ENCODE assay signal across 8 mouse cellular contexts in genomic region chr9:57940349-57940794, GRCm38 (mm10). TPM values are rescaled to one million over a fixed set of nuclear protein-coding genes. Genes with fewer than 3 reads are reported as not detected.
A peak's percentile ranks its signal among the peaks of the same experiment; 100 is the strongest.
DNase-seq lines count a peak whose midpoint lies in the region; ATAC-seq and TF ChIP-seq lines count a peak whose summit lies in the region.

No protein-coding gene starts in this region.

- peaks cover 16% of the 10 kb centered on the region for H3K4me1 ChIP-seq in cortical plate, adult 2 months (ENCODE audit: control insufficient read depth, insufficient read depth, low read length)
- peaks cover 36% of the 10 kb centered on the region for H3K4me1 ChIP-seq in hindbrain, embryonic 12.5 days
- no peaks in the 10 kb centered on the region for H3K4me1 ChIP-seq in liver, embryonic 14.5 days (replicated peaks; ENCODE audit: control insufficient read depth in 2 of 2, insufficient read depth in 2 of 2, low read length in 1 of 2)
- H3K4me1 ChIP-seq in stomach, embryonic 15.5 days, result peaks cover 18% of the 10 kb centered on the region

- peak; percentile 71 for ATAC-seq in hindbrain, embryonic 12.5 days (ENCODE audit: low FRiP score)
- no peak for ATAC-seq in liver, embryonic 14.5 days (ENCODE audit: insufficient read depth)
- ATAC-seq in stomach, embryonic 15.5 days (ENCODE audit: insufficient read depth, low FRiP score, low read depth), result peak; percentile 9; the same call in 1 of the 2 replicates

- peak overlapping the region; percentile 98 for H3K27ac ChIP-seq in cortical plate, adult 2 months (ENCODE audit: insufficient read depth, low read length)
- peak overlapping the region; percentile 89 for H3K27ac ChIP-seq in hindbrain, embryonic 12.5 days
- H3K27ac ChIP-seq in liver, embryonic 14.5 days, result no peak overlapping the region
- no peak overlapping the region for H3K27ac ChIP-seq in stomach, embryonic 15.5 days

- no peak for TF ChIP-seq POLR2A in cortical plate, adult 2 months (IDR thresholded peaks at IDR 0.05; ENCODE audit: extremely low read depth, insufficient read depth, low read length)

- no peaks in the 10 kb centered on the region for H3K36me3 ChIP-seq in hindbrain, embryonic 12.5 days
- no peaks in the 10 kb centered on the region for H3K36me3 ChIP-seq in liver, embryonic 14.5 days (replicated peaks; ENCODE audit: control insufficient read depth, insufficient read depth, low read depth)
- H3K36me3 ChIP-seq in stomach, embryonic 15.5 days, result no peaks in the 10 kb centered on the region

- H3K9ac ChIP-seq in hindbrain, embryonic 12.5 days, result peak overlapping the region; percentile 75
- H3K9ac ChIP-seq in liver, embryonic 14.5 days (replicated peaks), result no peak overlapping the region
- peak overlapping the region; percentile 46 for H3K9ac ChIP-seq in stomach, embryonic 15.5 days

- peak overlapping the region; percentile 85 for H3K4me2 ChIP-seq in hindbrain, embryonic 12.5 days (replicated peaks)
- H3K4me2 ChIP-seq in liver, embryonic 14.5 days (ENCODE audit: low read depth), result peak overlapping the region; percentile 50
- peak overlapping the region; percentile 100 for H3K4me2 ChIP-seq in stomach, embryonic 15.5 days

- WGBS in hindbrain, embryonic 12.5 days, result under 1% methylated on average over 44 of the region's 44 CpGs
- WGBS in liver, embryonic 14.5 days (ENCODE audit: insufficient replicate concordance), result under 1% methylated on average over 44 of the region's 44 CpGs
- under 1% methylated on average over 44 of the region's 44 CpGs for WGBS in stomach, embryonic 15.5 days

- no peak for TF ChIP-seq EP300 in liver, embryonic 14.5 days (IDR thresholded peaks at IDR 0.05; ENCODE audit: low read depth)

- H3K9me3 ChIP-seq in hindbrain, embryonic 12.5 days (replicated peaks), result no peaks in the 10 kb centered on the region
- H3K9me3 ChIP-seq in liver, embryonic 14.5 days (ENCODE audit: control insufficient read depth, low read length), result no peaks in the 10 kb centered on the region
- no peaks in the 10 kb centered on the region for H3K9me3 ChIP-seq in stomach, embryonic 15.5 days

- H3K27me3 ChIP-seq in hindbrain, embryonic 12.5 days, result peaks cover 38% of the 10 kb centered on the region
- H3K27me3 ChIP-seq in liver, embryonic 14.5 days (ENCODE audit: control insufficient read depth, insufficient read depth, low read length), result peaks cover 46% of the 10 kb centered on the region
- peaks cover 51% of the 10 kb centered on the region for H3K27me3 ChIP-seq in stomach, embryonic 15.5 days (replicated peaks)

- no peak for TF ChIP-seq CTCF in cortical plate, adult 2 months (IDR thresholded peaks at IDR 0.05; ENCODE audit: extremely low read depth, insufficient read depth, low read length)
- no peak for TF ChIP-seq CTCF in liver, embryonic 14.5 days (IDR thresholded peaks at IDR 0.05; ENCODE audit: low read depth)

- H3K4me3 ChIP-seq in cortical plate, adult 2 months (ENCODE audit: insufficient read depth, low read length), result peak overlapping the region; percentile 98
- peak overlapping the region; percentile 77 for H3K4me3 ChIP-seq in hindbrain, embryonic 12.5 days
- H3K4me3 ChIP-seq in liver, embryonic 14.5 days (ENCODE audit: insufficient read depth in 1 of 2, low read depth in 2 of 2, low read length in 2 of 2), result peak overlapping the region; percentile 37 to 43
- peak overlapping the region; percentile 74 for H3K4me3 ChIP-seq in stomach, embryonic 15.5 days (replicated peaks)

- DNase-seq in layer of hippocampus, adult 11-12 months (ENCODE audit: low spot score), result peak; percentile 45
- no peak for DNase-seq in layer of hippocampus, adult 9-10 months (ENCODE audit: low spot score)
- peak; percentile 5 for DNase-seq in NIH3T3 (ENCODE audit: low read depth)
- no peak for DNase-seq in liver, embryonic 14.5 days (ENCODE audit: low read depth in 3 of 3, low spot score in 3 of 3)
- DNase-seq in left cerebral cortex, adult 11 months (ENCODE audit: low spot score), result no peak

RNA-seq across cellular contexts. Expression of gene Sema7a, which starts 0.5 kb away (rescaled TPM):
- 147 and 154 TPM in 2 replicates for polyA plus RNA-seq in cortical plate, adult 2 months (2012; rRNA removed)
- 1.0 and 1.7 TPM in 2 replicates for polyA plus RNA-seq in hindbrain, embryonic 12.5 days (2016; fragmentation: Nextera tagmentation; extraction: Ambion mirVana)
- 0.08 and 0.14 TPM in 2 replicates for polyA plus RNA-seq in liver, embryonic 14.5 days (2012; rRNA removed)
- not detected in 2 replicates for polyA plus RNA-seq in liver, embryonic 14.5 days (2014; fragmentation: Nextera tagmentation; extraction: Ambion mirVana)
- 0.57 and 0.71 TPM in 2 replicates for polyA plus RNA-seq in stomach, embryonic 15.5 days (2015; fragmentation: Nextera tagmentation; extraction: Ambion mirVana)

RNA-seq across cellular contexts. Expression of gene Ubl7, which starts 29.6 kb away (rescaled TPM):
- polyA plus RNA-seq in cortical plate, adult 2 months (2012; rRNA removed), result 144 and 145 TPM in 2 replicates
- polyA plus RNA-seq in hindbrain, embryonic 12.5 days (2016; fragmentation: Nextera tagmentation; extraction: Ambion mirVana), result 143 and 144 TPM in 2 replicates
- polyA plus RNA-seq in liver, embryonic 14.5 days (2012; rRNA removed), result 25.4 and 35.6 TPM in 2 replicates
- polyA plus RNA-seq in liver, embryonic 14.5 days (2014; fragmentation: Nextera tagmentation; extraction: Ambion mirVana), result 44.8 and 46.6 TPM in 2 replicates
- polyA plus RNA-seq in stomach, embryonic 15.5 days (2015; fragmentation: Nextera tagmentation; extraction: Ambion mirVana), result 85.4 and 92.0 TPM in 2 replicates

Comparison
In these comparisons a context has a peak if more than half of its experiments do, and no peak if none do; other contexts are left out.
1. DNase-seq: peak in layer of hippocampus, adult 11-12 months (single experiment) and NIH3T3 (single experiment); none in layer of hippocampus, adult 9-10 months (single experiment), liver, embryonic 14.5 days (0 of 3) and left cerebral cortex, adult 11 months (single experiment).
2. H3K27ac ChIP-seq: peak in cortical plate, adult 2 months (single experiment) and hindbrain, embryonic 12.5 days (single experiment); none in liver, embryonic 14.5 days (single experiment) and stomach, embryonic 15.5 days (single experiment).
3. H3K4me3 ChIP-seq: peak in every context shown above with its lines; median percentile 98 in cortical plate, adult 2 months; 77 in hindbrain, embryonic 12.5 days; 74 in stomach, embryonic 15.5 days; 40 in liver, embryonic 14.5 days.
4. H3K4me2 ChIP-seq: peak in every context shown above with its lines; median percentile 100 in stomach, embryonic 15.5 days; 85 in hindbrain, embryonic 12.5 days; 50 in liver, embryonic 14.5 days.
5. RNA of gene Sema7a, which starts 0.5 kb away (polyA plus RNA-seq): 147 to 154 TPM in cortical plate, adult 2 months; 1.0 to 1.7 TPM in hindbrain, embryonic 12.5 days, 0.57 to 0.71 TPM in stomach, embryonic 15.5 days and 0.08 to 0.14 TPM in liver, embryonic 14.5 days; every median in the first group is over 10 times any median in the second.